Mouse (Mus musculus): Measurements from ENCODE around the gene Gm49358.

The Gm49358 gene

GRCm38 (mm10) chr10:86814292-86815131 is 50.7 kb downstream of the Gm49358 start:
- no peak for DNase-seq

- no peak for DNase-seq
Measured at GRCm38 (mm10) chr10:86815133-86815532, 51.4 kb downstream of the Gm49358 start.

- no peak for DNase-seq
Measured at GRCm38 (mm10) chr10:86819649-86820165, 55.9 kb downstream of the Gm49358 start.

GRCm38 (mm10) chr10:86821014-86821413 is 57.2 kb downstream of the Gm49358 start:
- no peak for DNase-seq

- DNase-seq = no peak
Measured at GRCm38 (mm10) chr10:86824093-86824492, 60.3 kb downstream of the Gm49358 start.

GRCm38 (mm10) chr10:86824871-86825270 is 61.1 kb downstream of the Gm49358 start:
- no peak for DNase-seq

- peak; percentile 83 to 89 for DNase-seq
Measured at GRCm38 (mm10) chr10:86825871-86826522, 62.2 kb downstream of the Gm49358 start.

- DNase-seq = no peak
Measured at GRCm38 (mm10) chr10:86826929-86827328, 63.2 kb downstream of the Gm49358 start.

- peak in 1 of 2 experiments; percentile 25 for DNase-seq
Measured at GRCm38 (mm10) chr10:86828221-86829135, 64.7 kb downstream of the Gm49358 start.

- no peak for DNase-seq
Measured at GRCm38 (mm10) chr10:86829515-86829914, 65.7 kb downstream of the Gm49358 start.

- no peak for DNase-seq
Measured at GRCm38 (mm10) chr10:86836784-86837183, 73.0 kb downstream of the Gm49358 start.

- DNase-seq = no peak
Measured at GRCm38 (mm10) chr10:86838827-86839226, 75.1 kb downstream of the Gm49358 start.

GRCm38 (mm10) chr10:86842659-86843058 is 78.9 kb downstream of the Gm49358 start:
- no peak for DNase-seq

GRCm38 (mm10) chr10:86846926-86847467 is 83.2 kb downstream of the Gm49358 start:
- no peak for DNase-seq

- DNase-seq = no peak
Measured at GRCm38 (mm10) chr10:86849087-86849486, 85.3 kb downstream of the Gm49358 start.

- DNase-seq = no peak
Measured at GRCm38 (mm10) chr10:86849508-86849907, 85.7 kb downstream of the Gm49358 start.

GRCm38 (mm10) chr10:86852160-86852559 is 88.4 kb downstream of the Gm49358 start:
- DNase-seq = no peak

GRCm38 (mm10) chr10:86853433-86853832 is 89.7 kb downstream of the Gm49358 start:
- no peak for DNase-seq

GRCm38 (mm10) chr10:86860396-86860795 is 96.6 kb downstream of the Gm49358 start:
- DNase-seq = no peak

GRCm38 (mm10) chr10:86862496-86862895 is 98.7 kb downstream of the Gm49358 start:
- DNase-seq = no peak

- DNase-seq = no peak
Measured at GRCm38 (mm10) chr10:86863429-86863828, 99.7 kb downstream of the Gm49358 start.

- DNase-seq = no peak
Measured at GRCm38 (mm10) chr10:86872121-86872520, 108.3 kb downstream of the Gm49358 start.

Data from cerebellum, postnatal 25 days (tissue).